Mouse (Mus musculus) intestine, postnatal 0 days (tissue): ENCODE results near the gene Rnf11. TPM values are rescaled to one million over a fixed set of nuclear protein-coding genes. Genes with fewer than 3 reads are reported as not detected.
"Not testable (repeated sequence)": the region's sequence is repeated elsewhere in the genome, so short reads cannot be mapped to it uniquely, and the experiment has no call there.

Experiments
- ATAC-seq: fragments of 200-750 bp; cut with Nextera tagmentation; 2 replicates; pipeline ENCODE4 v1.8.0; 2017; ENCODE audit warnings: mild to moderate bottlenecking, moderate TSS enrichment, moderate library complexity
- H3K27ac ChIP-seq: fragments of 300-500 bp; sonication (generic); 2 replicates; pipeline ENCODE4 v1.5.1; 2014; ENCODE audit warnings: mild to moderate bottlenecking, low read depth, low read length, moderate library complexity
- H3K27me3 ChIP-seq: fragments of 300-500 bp; sonication (generic); replicated peaks from 2 replicates; pipeline ENCODE4 v1.6.1; 2014; ENCODE audit warnings: low read length, mixed read lengths; ENCODE audit not compliant: control insufficient read depth, insufficient read depth
- H3K36me3 ChIP-seq: fragments of 300-500 bp; sonication (generic); 2 replicates; pipeline ENCODE4 v1.6.1; 2014; ENCODE audit warnings: mild to moderate bottlenecking, moderate library complexity; ENCODE audit not compliant: control insufficient read depth, insufficient read depth
- H3K4me1 ChIP-seq: fragments of 300-500 bp; sonication (generic); replicated peaks from 2 replicates; pipeline ENCODE4 v1.6.1; 2014; ENCODE audit warnings: antibody characterized with exemption, low read length, mixed read lengths; ENCODE audit not compliant: control insufficient read depth, insufficient read depth
- H3K4me2 ChIP-seq: fragments of 300-500 bp; sonication (generic); replicated peaks from 2 replicates; pipeline ENCODE4 v1.6.1; 2014; ENCODE audit warnings: low read depth, mild to moderate bottlenecking, moderate library complexity
- H3K4me3 ChIP-seq: fragments of 300-500 bp; sonication (generic); 2 replicates; pipeline ENCODE4 v1.5.1; 2014; ENCODE audit warnings: low read depth, low read length
- H3K9ac ChIP-seq: fragments of 300-500 bp; sonication (generic); 2 replicates; pipeline ENCODE4 v1.6.1; 2014; ENCODE audit warnings: mild to moderate bottlenecking, low read depth, low read length
- H3K9me3 ChIP-seq: fragments of 300-500 bp; sonication (generic); 2 replicates; pipeline ENCODE4 v1.6.1; 2016; ENCODE audit warnings: mixed run types; ENCODE audit not compliant: control insufficient read depth
- CTCF ChIP-seq: sonication (generic); IDR thresholded peaks from 2 replicates; pipeline ENCODE4 v1.5.1; 2016; ENCODE audit warnings: low read depth, mild to moderate bottlenecking, control low read depth, antibody characterized with exemption, moderate library complexity
- WGBS: fragments of 180-500 bp; shearing (Covaris S2); extraction: QIAGEN DNeasy Blood & Tissue Kit; methylation state at CpG from one replicate; pipeline ENCODE4 v1.1.7; 2014; 5-methylcytosine and 5-hydroxymethylcytosine counted together
- polyA plus RNA-seq: library from polyadenylated mRNA; unstranded; fragments of >200 nt; fragmentation: Nextera tagmentation; extraction: Ambion mirVana; gene quantifications from 2 replicates; pipeline ENCODE4 v1.2.1, GENCODE M21; 2015

Rnf11 gene
- polyA plus RNA-seq, 1 experiment from 2014 or later = 36.0 TPM

DNA sequence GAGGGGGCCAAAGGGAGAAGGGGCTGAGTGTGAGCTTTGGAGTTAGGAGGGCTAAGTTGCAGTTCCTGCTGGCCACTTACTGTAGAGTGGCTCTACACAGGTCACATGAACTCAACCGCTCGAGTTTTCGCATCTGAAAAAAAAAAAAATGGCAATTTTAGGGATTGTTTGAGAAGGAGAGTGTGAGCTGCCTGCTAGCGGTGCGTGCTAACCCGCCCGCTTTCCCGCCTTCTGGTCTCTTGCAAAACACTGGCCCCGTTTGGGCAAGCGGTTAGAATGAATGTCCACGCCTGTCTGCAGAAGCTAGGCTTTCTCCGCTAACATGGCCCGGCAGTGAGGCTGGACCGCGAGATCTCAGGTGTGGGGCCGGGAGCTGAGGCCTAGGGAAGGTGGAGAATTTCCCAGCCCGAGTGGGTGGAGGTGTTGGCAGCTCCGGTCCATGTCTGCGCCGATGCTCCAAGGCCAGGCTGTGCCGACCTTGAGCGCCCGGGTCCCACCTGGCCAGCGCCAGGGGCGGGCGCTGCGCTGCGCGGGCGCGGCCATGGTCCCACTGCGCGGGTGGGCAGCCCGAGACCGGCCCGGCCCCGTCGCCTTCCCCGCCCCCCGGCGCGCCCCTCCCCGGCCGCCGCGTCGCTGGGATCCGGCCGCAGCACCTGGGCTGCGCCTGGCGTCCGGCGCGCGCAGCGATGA lies 77.9 kb downstream of the Rnf11 start, which contains the start of gene Ttc39a:
Ttc39a (plus strand) TSS at position 138 of the 690 bp plus-strand sequence.
- Histone ChIP-seq H3K9ac (peak within 1 kb of the TSS; percentile 58), H3K4me1 (peaks cover 5% of the 10 kb centered on the region; the same call in 1 of the 2 replicates), H3K27me3 (no peaks in the 10 kb centered on the region), H3K4me2 (peak within 1 kb of the TSS; percentile 99), H3K9me3 (no peaks in the 10 kb centered on the region), H3K36me3 (peaks cover 5% of the 10 kb centered on the region; the same call in 1 of the 2 replicates), H3K4me3 (peak within 1 kb of the TSS; percentile 62), H3K27ac (peak within 1 kb of the TSS; percentile 82)
- TF ChIP-seq CTCF = no peak
- under 1% methylated on average over 33 of the region's 56 CpGs for WGBS
- peak; percentile 57 for ATAC-seq

GRCm38 (mm10) chr4:109406054-109406485 lies 78.5 kb downstream of the Rnf11 start:
- Histone ChIP-seq H3K4me2 (peak overlapping the region; percentile 99), H3K9ac (peak overlapping the region; percentile 58), H3K27ac (peak overlapping the region; percentile 82), H3K9me3 (no peaks in the 10 kb centered on the region), H3K4me1 (peaks cover 5% of the 10 kb centered on the region; the same call in 1 of the 2 replicates), H3K27me3 (no peaks in the 10 kb centered on the region), H3K36me3 (peaks cover 5% of the 10 kb centered on the region; the same call in 1 of the 2 replicates), H3K4me3 (peak overlapping the region; percentile 62)
- no peak for TF ChIP-seq CTCF
- ATAC-seq = peak; percentile 90
- WGBS = 0% methylated on average over 3 of the region's 3 CpGs

GRCm38 (mm10) chr4:109405415-109405814 lies 79.1 kb downstream of the Rnf11 start:
- 56% methylated on average over 8 of the region's 8 CpGs for WGBS
- peaks cover 5% of the 10 kb centered on the region; the same call in 1 of the 2 replicates for H3K36me3 ChIP-seq
- peak overlapping the region; percentile 62 for H3K4me3 ChIP-seq
- no peak for ATAC-seq
- no peaks in the 10 kb centered on the region for H3K27me3 ChIP-seq
- no peaks in the 10 kb centered on the region for H3K9me3 ChIP-seq
- H3K4me1 ChIP-seq = peaks cover 5% of the 10 kb centered on the region; the same call in 1 of the 2 replicates
- H3K27ac ChIP-seq = peak overlapping the region; percentile 82; the same call in 1 of the 2 replicates
- 0 out of 2 replicates have a peak overlapping the region, but pooled peaks have one; percentile 17 for H3K9ac ChIP-seq
- H3K4me2 ChIP-seq = peak overlapping the region; percentile 99
- no peak for TF ChIP-seq CTCF

GRCm38 (mm10) chr4:109404908-109405307 lies 79.6 kb downstream of the Rnf11 start:
- H3K4me2 ChIP-seq, H3K9me3 ChIP-seq, H3K36me3 ChIP-seq, H3K9ac ChIP-seq, ATAC-seq, H3K27ac ChIP-seq, H3K4me1 ChIP-seq, H3K4me3 ChIP-seq, H3K27me3 ChIP-seq: not testable (repeated sequence)
- WGBS = 84% methylated on average over 3 of the region's 3 CpGs
- peak; percentile 32 for TF ChIP-seq CTCF

DNA sequence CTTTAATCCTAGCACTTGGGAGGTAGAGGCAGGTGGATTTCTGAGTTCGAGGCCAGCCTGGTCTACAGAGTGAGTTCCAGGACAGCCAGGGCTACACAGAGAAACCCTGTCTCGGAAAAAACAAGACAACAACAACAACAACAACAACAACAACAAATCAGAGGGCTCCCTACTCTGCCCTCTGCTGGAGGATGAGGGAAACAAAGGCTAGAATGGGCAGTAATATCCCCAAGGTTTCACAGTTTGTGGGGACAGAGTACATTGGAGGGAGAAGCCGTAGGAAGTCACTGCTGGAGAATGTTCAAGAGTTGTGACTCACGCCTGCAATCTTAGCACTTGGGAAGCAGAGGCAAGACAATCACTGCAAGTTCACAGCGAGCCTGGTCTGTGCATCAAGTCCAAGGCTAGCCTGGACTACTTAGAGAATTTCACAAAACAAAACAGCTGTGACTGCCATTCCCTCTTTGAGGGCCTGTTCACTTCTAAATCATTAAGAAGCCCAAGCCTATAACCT lies 83.3 kb downstream of the Rnf11 start:
- no peak overlapping the region for H3K27ac ChIP-seq
- H3K9ac ChIP-seq = no peak overlapping the region
- no peaks in the 10 kb centered on the region for H3K27me3 ChIP-seq
- H3K4me3 ChIP-seq = no peak overlapping the region
- H3K9me3 ChIP-seq = no peaks in the 10 kb centered on the region
- TF ChIP-seq CTCF = peak; percentile 58
- H3K36me3 ChIP-seq = peaks cover 5% of the 10 kb centered on the region; the same call in 1 of the 2 replicates
- no peak for ATAC-seq
- H3K4me2 ChIP-seq = no peak overlapping the region
- WGBS = 72% methylated on average over 5 of the region's 5 CpGs
- H3K4me1 ChIP-seq = peaks cover 1% of the 10 kb centered on the region; the same call in 1 of the 2 replicates

Other genes with a start within 250 kb of the Rnf11 start
- 18.3 and 19.5 TPM in 2 replicates for gene Eps15, start 204.5 kb downstream of the Rnf11 start, polyA plus RNA-seq
- gene Ttc39a, start 78.1 kb downstream of the Rnf11 start, polyA plus RNA-seq = 6.3 and 7.5 TPM in 2 replicates
- not detected in 2 replicates for gene 4930522H14Rik, start 46.6 kb upstream of the Rnf11 start, polyA plus RNA-seq
- gene Cdkn2c, start 182.5 kb upstream of the Rnf11 start, polyA plus RNA-seq = 5.7 and 7.5 TPM in 2 replicates
- gene Faf1, start 191.9 kb upstream of the Rnf11 start, polyA plus RNA-seq = 15.7 and 16.2 TPM in 2 replicates